Mouse (Mus musculus) heart, postnatal 0 days (tissue): Measurements from ENCODE around the gene Dlg2.
"Not testable (repeated sequence)": the region's sequence is repeated elsewhere in the genome, so short reads cannot be mapped to it uniquely, and the experiment has no call there.

Source experiments
- CTCF ChIP-seq: IDR thresholded peaks from 2 replicates; pipeline ENCODE4 v1.5.1; 2016; ENCODE audit warnings: antibody characterized with exemption, control low read depth, low read depth
- EP300 ChIP-seq: IDR thresholded peaks from 2 replicates; pipeline ENCODE4 v1.6.1; 2016; ENCODE audit warnings: antibody characterized with exemption, low read depth

GRCm38 (mm10) chr7:90876796-90877195, 400.3 kb downstream of the Dlg2 start:
- TF ChIP-seq CTCF, EP300: not testable (repeated sequence)
